Mouse (Mus musculus): ENCODE results near the gene Blnk.
A peak's percentile ranks its signal among the peaks of the same experiment; 100 is the strongest.

Gene Blnk

GRCm38 (mm10) chr19:40999569-40999968, 5.2 kb upstream of the Blnk start:
- DNase-seq (ENCODE audit: low spot score in 2 of 2), result peak in 1 of 2 experiments; percentile 25

DNA sequence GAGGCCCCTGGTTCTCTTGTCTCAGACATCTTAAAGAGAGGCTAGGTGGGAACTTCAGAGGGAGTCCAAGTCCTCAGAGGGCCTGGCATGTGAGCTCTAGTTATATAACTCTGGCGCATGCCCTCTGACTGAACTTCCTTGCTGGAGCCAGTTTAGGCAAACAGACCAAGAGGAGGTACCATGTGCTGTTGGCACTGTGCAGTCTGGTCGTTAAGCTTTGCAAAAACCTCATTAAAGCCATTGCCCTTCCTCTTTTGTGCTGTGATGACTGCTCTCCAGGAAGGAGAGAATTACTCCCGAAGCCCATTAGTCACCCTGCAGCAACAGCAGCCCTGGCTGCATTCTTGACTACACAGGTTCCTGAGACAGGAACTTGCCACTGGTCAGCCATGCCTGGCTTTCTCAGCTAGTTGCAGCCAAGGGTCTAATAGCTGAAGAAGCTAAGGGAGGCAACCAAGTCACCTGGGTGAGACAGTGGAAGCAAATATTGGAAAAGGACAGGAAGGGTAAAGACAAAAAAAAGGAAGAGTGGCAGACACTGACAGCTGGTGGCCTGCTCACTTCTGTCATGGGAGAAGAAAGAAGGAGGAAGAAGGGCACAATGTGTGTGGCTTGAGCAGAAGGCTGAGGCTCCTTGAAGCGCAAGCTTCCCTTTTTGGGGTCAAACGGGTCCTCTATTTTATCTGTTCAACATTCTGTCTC, 4.3 kb upstream of the Blnk start:
- DNase-seq (ENCODE audit: low spot score in 2 of 2), result peak in 1 of 2 experiments; percentile 40

- DNase-seq (ENCODE audit: low spot score in 2 of 2), result no peak
Measured at GRCm38 (mm10) chr19:40996722-40997121, 2.4 kb upstream of the Blnk start.

- peak in 1 of 2 experiments; percentile 71 for DNase-seq (ENCODE audit: low spot score in 2 of 2)
Measured at GRCm38 (mm10) chr19:40995449-40996401, 1.4 kb upstream of the Blnk start.

- DNase-seq (ENCODE audit: low spot score in 2 of 2), result no peak
Measured at GRCm38 (mm10) chr19:40994911-40995310, 576 bp upstream of the Blnk start.

DNA sequence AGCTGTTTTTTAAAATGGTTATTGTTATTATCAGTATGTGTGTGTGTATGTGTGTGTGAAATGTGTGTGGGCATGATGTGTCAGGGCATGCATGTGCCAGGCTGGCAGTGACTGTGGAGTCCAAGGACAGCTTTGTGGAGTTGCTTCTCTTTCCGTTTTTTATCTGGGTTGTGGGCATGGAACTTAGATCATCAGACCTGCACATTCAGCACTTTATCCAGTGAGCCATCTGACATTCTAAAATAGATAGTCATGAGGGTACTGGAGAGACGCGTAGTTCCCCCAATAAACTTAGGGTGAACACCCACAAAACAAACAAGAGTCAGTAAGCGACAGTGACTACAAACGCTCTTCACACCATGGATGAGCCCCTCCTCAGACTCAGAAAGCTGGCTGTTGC, 979 bp downstream of the Blnk start:
- no peak for DNase-seq (ENCODE audit: low spot score in 2 of 2)

GRCm38 (mm10) chr19:40992517-40993044, 1.8 kb downstream of the Blnk start:
- no peak for DNase-seq (ENCODE audit: low spot score in 2 of 2)

DNA sequence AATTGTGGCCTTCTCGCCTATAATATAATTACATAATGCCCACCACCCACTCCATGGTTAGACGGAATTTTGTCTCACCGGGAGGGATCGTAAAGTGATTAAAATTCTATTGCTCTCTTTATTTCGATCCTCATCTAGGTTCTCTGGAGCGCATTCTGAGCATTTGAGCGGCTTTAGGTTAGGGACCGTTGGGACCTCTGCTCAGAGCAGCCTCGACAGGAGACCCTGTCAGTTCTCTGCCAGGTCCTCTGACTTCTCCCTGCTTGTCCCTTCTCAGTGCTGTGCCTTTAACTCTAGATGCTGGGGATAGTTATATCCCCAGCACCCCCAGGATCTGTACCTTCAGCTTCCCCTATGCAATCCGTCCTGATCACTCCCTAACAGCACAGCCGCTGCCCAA, 2.2 kb downstream of the Blnk start:
- no peak for DNase-seq (ENCODE audit: low spot score in 2 of 2)

DNA sequence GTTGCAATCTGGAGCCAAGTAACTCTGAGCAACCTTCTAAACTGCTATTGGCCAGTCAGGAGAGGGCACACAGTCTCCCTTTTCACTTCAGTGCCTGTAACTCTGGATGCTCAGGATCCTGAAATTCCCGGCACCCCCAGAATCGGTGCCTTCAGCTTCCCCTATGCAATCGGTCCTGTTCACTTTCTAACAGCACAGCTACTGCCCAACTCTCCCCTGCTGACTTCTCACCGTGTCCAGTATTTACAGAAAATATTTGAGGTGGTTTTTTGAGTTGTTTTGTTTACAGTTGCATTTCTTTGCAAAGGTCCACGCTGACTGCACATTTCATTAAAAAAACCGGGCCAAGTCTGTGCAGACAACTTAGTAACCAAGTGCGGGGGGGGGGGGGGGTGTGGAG, 2.7 kb downstream of the Blnk start:
- no peak for DNase-seq (ENCODE audit: low spot score in 2 of 2)

DNA sequence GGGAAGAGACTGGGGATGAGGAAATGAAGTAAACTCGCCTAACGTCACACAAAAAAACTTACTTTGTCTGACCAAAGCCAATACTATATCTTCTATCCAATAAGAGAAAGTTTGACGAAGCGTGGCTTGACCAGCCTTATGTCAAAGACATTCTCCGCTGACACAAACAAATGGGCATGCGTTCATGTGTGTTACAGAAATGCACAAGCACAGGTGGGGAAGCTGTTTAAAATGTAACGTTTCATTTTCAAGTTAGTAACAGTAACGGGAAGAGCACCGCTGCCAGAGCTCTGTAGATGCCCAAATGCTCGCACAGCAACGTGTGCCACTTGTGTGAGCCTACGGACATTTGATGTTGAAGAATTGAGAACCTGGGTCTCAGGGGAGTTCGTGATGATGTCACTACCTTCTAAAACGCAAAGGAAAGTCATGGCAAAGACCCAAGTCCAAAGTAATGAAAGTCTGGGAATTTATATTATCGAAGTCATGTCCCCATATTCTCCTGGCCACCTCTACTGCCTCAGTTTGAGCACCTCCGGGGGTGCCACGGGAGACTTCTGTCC, 3.5 kb downstream of the Blnk start:
- DNase-seq (ENCODE audit: low spot score in 2 of 2), result no peak

DNA sequence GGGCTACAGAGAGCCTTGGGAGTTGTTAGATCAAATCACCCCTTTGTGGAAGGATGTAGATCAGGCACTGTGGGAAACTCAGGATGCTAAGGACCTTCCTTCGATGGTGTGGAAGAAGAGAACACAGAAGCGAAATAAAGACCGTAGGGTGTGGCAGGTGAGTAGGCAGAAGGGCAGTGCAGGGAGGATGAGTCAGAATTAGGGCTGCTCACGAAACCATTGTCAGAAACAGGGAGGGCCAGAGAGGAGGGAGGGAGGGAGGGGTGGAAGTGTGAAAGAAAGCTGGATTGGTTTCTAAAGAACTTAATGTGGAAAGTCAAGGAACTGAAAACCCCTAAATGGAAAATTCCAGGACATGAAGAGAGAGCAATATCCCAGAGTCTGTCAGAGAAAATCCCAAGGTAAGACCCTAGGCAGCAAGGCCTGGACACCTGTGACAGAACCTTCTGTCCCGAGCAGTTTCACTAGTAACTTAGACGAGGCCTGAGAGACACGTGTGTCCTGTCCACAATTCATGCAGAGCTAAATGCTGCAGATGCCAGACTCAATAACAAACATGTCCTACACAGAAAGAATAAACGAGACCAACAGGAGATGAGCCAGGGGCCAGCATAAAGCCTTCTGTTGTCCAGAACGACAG, 4.3 kb downstream of the Blnk start:
- no peak for DNase-seq (ENCODE audit: low spot score in 2 of 2)

DNA sequence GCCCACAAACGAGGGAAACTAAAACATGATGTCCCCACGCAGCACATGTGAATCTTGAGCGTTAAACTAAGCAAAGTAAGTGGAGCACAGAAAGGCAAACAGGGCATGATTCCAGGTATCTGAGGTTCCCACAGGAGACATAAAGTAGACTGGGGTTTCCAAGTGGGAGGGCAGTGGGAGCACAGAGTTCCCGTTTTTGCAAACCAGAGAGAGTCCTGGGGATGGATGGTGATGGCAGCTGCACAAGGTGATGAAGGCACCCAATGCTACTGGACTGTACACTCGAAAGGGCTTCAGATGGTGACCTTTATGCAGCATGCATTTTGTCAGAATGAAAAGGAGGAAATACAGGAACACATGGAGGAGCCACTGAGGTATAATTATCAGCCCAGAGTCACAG, 5.5 kb downstream of the Blnk start:
- DNase-seq (ENCODE audit: low spot score in 2 of 2), result no peak

DNA sequence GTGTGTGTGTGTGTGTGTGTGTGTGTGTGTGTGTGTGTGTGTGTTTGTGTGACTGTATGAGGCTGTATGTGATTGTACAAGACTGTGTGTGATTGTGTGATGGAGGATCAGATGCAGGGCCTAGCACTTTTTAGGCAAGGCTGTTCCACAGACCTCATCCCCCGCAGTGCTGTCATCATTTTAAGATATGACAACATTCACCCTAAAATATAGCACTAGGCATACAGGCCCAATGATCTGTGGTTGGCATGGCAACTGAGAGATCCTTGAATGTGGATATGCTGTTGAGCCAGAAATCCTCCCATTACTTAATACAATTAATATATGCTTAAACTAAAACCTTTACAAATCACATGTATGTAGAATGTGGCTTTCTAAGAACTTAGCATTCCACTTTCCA, 9.8 kb downstream of the Blnk start:
- DNase-seq (ENCODE audit: low spot score in 2 of 2), result no peak

DNA sequence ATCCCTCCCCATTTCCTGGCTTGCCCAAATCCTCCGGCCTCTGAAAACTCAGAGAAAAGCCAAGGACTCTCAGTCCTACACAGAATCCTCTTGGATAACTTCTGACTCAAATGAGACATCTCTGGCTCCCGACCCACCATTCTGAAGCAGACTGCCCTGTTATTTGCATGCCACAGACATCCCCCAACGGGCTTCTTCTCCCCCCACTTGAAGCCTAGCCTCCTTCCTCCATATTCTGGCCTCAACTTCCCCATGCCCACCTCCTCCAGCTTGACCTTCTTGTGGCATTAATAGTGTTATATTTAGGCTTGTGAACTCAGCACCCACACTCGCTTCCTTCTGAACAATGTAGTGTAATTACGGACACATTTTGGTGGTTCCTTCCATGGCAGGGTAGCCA, 13.7 kb downstream of the Blnk start:
- DNase-seq (ENCODE audit: low spot score in 2 of 2), result no peak

GRCm38 (mm10) chr19:40978026-40978425, 16.3 kb downstream of the Blnk start:
- peak in 1 of 2 experiments; percentile 30 for DNase-seq (ENCODE audit: low spot score in 2 of 2)

DNA sequence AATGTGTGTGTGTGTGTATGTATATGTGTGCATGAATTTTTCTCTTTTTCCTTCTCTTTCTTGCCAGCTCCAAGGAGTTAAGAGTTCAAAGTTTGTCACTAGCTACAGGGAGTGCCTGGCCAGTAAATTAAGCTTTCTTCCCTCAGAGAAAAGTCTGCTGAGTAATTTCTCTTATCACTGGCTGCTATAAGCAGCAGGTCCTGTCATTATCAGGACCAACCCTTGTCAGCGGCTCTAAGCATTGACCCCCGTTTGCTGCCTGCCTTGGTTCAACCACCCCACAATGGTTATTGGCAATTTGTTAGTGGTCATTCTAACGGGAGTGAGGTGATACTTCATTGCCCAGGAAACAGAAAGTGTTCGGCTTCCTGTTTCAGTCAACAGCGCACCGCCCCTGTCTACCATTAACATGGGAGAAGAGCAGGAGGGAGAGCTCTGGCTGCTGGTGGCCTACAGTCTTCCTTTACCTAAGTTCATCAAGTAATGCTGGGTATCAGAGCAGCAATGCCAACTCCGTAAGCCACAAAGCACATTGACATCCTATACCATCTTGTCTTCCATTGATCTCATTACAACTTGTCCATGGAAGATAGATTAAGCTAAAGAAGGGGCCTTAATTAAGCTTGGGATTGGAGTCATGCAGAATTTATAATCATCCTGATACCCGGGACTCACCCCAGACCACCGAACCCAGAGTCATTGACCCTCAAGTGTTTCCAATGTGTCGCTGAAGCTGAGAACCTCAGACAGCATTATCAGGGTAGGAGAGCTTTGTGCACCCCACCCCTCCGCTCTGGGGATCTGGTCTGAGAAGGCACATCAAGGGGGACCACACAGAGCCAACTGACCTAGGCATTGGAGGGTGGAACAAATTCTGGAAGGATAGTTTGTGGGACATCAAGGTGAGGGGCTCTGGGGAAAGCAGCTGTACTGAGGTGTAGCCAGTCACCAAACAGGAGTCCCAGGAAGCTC, 17.1 kb downstream of the Blnk start:
- DNase-seq (ENCODE audit: low spot score in 2 of 2), result no peak

DNA sequence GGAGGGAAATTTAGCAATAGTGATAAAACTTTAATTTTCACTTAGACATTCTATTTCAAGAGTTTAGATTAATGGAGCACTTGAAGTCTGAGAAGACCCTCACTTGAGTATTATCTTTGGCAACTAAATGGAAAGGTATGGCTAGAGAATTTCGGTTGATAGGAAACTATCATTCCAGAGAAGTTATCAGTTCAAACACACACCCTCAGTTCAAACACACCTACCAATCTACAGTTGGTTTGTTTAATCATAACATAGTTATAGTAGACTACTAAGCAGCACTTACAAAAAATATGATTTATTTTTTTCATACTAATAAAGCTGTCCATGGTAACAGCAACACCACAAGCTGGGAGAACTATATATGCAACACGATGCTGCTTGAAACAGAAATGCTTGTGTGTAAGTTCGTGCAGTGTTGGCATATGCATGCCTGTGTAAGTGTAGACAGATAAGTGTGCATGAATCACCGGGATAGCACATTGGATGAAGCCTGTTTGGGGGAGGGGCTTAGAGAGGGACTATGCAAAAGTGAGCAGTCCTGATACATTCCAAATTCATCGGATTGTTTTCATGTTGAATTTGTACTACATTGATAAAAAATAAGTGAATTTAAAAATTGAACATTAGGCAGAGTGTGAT, 22.9 kb downstream of the Blnk start:
- no peak for DNase-seq (ENCODE audit: low spot score in 2 of 2)

DNA sequence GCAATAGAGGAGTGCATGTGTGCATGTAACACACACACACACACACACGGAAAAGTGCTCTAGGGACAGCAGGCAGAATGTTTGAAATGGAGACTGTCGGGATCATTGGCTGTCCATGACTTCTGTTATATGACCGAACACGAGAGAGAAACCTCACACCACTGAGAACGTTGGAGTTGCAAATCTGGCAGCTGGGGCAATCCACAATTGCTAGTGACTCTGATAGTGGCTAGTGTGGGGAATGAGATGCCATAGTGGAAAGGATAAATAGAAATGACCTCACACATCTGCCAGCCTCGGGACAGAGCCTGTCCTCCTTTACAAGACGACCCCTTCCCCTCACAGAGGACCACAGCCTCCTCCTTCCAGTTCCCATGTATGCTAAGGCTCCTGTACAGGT, 23.6 kb downstream of the Blnk start:
- no peak for DNase-seq (ENCODE audit: low spot score in 2 of 2)

GRCm38 (mm10) chr19:40970301-40970700, 24.0 kb downstream of the Blnk start:
- no peak for DNase-seq (ENCODE audit: low spot score in 2 of 2)

Data from natural killer cell, adult 2 months (primary cell).